Mouse (Mus musculus) adrenal gland, postnatal 14 days (tissue): ENCODE measurements at regions not wholly inside any gene's neighbourhood (a gene's known extent, or its start where the extent isn't known, plus 50 kb on each side); places are given as distances from the start of the nearest gene placed in this dataset.
"Not testable (repeated sequence)": the region's sequence is repeated elsewhere in the genome, so short reads cannot be mapped to it uniquely, and the experiment has no call there.

ENCODE experiments used
- DNase-seq: peaks from one replicate; pipeline ENCODE4 v3.0.0; 2021; ENCODE audit warnings: mixed read lengths

DNA sequence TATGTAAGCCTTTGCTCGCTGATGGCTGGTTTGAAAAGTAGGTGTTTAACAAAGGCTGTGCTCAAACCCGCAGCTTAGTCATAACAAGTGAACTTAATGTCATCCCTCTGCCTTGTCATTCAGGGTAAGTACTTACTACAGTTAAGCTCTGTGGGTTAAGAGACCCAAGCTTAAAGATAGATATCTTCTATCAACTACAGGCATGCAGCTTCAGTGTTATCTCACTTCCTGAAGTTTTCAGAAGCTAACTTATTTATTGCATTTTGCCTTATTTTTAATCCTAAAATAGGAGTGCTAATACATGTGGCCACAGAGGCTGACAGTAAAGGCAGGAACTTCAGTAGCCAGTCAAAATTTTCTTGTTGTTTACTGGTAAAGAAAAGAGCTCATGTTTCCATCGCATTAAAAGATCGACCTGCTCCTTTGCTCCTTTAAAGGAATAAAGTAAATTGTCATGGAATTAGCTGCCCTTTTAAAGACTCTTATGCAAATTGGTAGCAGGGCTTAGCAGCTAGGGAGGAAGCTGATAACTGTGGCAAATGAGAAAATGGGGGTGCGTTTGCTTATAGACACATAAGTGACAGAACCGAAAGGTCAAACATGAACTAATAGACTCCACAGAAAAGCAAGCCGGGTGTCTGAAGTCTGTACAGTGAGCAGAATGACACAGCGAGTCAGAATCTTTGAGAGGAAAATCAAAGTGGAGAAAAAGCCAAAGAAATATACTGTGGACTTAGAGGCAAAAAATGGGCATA, 55.9 kb upstream of the Inpp4b start:
- no peak for DNase-seq

DNA sequence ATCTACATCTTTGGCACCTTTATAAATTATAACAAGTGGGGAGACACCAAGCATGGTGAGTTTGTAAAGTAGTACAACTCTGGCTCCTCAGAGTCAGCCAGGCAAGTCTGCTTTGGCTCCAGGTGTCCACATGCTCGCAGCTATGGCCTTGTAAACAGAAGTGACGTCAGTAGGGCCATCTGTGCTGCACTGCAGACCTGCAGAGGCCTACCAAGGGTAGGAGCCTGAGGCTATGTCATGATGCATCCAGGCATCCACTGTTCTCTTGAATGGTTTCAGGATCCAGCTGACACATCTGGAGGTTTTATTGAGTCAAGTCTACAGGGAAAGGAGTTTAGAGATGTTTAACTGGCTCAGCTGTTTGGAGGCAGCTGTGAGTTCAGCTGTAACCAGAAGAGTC, 82.3 kb upstream of the Inpp4b start:
- DNase-seq = peak; percentile 27

DNA sequence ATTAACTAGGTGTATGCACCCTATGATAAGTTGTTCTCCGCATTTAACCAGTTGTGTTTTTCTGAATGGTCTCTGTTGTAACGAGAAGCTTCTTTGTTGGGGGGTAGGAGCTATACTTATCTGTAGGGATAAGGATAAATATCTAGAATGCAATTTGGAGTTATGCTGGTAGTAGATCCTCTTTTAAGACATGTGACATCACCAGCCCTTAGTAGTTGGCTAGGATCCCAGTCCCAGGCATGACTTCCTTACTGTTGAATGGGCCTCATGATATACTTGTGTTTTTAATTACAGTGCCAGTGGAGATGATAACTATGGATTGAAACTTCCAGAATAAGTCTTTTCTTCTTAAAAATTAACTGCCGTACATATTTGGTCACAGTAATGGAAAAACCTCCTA, 118.5 kb upstream of the Inpp4b start:
- DNase-seq = no peak

DNA sequence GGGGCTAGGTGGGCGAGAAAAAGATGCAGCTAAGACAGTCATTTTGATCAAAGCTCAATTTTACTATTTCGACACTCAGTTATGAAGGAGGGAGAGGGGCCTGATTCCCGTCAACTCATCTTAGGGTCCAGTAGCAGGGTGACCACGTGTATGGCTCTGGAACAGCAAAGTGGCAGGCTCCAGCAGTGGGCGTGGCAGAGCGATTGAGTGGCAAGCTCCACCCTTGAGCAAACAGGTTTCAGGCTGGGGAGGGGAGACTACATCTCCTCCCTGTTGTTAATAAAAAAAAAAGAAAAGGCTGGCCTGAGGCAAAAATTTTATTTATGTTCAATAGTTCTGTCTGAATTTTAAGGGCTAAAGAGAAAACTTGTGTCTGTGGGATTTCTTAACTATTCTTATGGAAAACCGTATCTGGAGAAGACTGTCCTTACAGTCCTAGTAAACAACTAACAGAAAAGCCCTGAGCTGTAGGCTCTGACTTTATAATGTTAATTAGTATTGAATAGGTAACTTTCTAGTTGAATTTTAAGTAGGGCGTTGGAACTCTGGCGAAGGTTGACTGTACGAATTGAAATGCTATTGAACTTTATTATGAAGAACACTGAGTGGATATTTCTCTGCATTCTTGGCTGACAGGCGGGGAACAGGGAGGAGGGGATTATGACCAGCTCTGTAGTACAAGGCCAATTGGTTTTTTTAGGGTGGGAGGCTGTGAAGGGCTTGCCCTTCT, 155.1 kb upstream of the Inpp4b start:
- DNase-seq = not testable (repeated sequence)

DNA sequence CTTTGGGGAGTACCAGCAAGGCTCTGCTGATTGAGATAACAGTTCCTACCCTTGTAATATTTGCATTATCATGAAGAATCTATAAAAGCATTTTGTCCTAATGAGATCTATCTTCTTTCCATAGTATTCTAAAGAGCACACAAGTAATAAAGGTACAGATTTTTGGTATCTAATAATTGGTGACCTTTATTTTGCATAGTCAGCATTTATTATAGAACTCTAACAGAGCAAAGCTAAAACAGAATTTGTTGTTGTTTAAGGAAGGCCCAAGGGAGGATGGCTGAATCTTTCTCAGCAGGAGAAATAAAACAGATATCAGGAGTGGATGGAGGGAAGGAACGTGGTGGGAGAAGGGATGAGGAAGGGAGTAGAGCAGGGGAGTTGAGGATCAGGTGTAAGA, 160.8 kb upstream of the Usp38 start:
- no peak for DNase-seq

DNA sequence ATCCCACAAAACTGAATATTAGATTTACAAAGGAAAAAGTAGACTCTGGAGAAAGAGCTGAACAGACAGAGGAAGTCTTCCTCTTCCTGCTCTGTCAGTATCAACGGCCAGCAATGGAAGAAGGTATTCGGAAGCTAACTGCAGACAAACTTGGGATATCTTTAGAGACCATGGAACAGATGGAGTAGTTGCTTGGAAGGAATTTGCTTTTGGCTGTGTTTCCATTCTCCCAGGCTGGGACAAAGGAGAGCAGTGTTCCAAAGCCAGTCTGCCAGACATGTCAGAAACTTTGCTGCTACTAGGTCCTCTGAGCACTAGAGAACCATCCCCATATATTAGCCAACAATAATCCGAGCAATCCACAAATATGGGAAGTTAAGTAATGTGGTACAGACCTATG, 132.5 kb upstream of the Usp38 start:
- no peak for DNase-seq

DNA sequence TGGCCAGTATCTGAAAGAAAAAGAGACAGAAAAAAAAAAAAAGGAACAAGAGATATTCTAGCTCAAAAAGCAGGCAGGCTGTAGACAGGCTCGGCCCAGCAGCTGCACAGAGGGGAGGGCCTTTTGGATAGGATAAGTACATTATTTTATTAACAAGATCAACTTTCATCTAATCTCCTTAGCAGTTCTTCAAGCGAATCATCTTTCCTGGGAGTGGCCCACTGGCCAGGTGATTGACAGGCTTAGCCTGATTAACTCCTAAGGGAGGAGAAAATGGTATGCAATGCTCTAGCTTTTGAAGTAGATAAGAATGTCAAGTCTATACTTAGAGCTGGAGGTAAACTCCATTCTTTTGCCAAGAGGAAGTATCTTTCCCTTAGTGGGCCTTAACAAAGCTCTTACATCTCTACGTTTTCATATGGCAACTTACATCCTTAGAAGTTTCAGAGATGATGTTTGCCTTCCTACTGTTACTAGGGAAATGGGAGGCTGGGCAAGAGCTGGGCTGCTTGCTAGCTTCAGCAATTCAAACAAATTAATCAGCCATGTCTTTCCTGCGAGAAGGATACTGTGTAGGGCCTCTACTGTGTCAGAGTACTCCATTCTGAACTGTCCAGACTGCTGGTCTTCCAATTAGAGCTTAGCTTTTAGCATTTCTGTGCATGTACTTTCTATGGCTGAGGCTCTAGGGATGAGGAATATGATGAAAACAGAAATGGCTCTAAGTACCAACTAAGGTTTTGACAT, 92.2 kb upstream of the Usp38 start:
- DNase-seq = no peak

DNA sequence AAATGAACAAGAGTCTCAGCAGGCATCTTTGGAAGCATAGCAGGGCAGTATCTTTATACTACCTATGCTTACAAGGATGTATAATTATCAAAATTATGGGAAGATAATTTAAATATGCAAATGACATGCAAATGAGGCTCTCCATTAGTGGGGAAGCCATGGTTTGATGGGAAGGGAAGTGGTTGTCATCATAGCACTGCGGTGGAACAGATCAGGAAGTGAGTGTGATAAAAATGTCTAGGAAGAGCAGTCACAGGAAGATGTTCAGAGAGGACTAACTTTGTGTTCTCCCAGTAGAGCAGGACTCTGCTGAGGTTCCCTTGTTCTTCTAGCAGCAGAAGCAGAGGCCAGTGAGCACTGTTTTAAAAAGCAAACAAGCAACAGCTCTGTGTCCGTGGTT, 84.2 kb upstream of the Usp38 start:
- DNase-seq = no peak

DNA sequence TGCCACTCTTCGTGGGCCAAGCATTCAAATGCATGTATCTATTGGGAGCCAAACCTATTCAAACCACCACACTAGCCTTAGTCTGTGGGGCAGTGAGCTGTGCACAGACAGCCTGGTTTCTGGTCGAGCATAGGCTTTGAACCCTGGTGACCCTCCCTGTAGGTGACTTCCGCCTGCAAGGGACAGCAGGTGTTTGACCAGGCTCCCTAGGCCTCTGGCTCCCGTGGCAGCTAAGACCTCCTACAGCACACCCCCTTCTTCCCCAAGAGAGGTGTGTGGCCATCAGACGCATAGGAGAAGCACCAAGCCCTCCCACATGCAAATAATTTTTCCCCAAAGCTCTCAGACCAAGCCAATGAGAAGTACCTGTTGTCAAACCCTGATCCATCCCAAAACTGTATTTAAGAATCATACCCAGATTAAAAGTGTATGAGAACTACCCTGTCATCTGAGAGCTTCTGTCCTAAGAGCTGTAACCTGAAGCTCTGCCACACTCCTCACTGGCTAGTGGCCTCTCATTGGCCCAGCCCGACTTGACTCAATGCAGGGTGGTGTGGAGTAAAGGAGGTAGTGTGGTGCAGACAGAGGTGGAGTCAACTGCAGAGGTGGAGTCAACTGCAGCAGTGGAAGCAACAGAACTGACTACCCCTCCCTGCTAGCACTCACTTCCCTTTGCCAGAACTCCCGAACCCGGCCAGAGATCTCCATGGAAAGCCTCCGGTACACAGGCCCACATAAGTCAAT, 82.5 kb upstream of the Usp38 start:
- no peak for DNase-seq

DNA sequence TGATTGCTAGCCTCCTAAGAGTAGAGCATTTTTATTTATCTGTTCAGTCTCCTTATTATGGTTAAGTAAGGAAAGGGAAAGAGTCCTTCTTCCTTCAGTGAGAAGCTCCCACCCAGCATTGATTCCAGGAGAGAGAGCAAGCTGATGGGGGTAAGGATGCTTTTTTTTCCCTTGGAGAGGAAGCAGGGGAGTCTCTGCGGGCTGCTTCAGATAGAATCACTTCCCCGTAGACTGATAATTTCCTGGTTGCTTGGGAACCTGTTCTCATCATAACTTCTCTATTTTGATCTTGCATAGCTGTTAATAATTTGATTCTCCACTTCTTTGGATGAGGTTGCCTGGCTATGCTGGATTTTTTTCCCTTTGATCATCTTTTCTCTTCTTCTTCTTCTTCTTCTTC, 80.5 kb upstream of the Usp38 start:
- no peak for DNase-seq

DNA sequence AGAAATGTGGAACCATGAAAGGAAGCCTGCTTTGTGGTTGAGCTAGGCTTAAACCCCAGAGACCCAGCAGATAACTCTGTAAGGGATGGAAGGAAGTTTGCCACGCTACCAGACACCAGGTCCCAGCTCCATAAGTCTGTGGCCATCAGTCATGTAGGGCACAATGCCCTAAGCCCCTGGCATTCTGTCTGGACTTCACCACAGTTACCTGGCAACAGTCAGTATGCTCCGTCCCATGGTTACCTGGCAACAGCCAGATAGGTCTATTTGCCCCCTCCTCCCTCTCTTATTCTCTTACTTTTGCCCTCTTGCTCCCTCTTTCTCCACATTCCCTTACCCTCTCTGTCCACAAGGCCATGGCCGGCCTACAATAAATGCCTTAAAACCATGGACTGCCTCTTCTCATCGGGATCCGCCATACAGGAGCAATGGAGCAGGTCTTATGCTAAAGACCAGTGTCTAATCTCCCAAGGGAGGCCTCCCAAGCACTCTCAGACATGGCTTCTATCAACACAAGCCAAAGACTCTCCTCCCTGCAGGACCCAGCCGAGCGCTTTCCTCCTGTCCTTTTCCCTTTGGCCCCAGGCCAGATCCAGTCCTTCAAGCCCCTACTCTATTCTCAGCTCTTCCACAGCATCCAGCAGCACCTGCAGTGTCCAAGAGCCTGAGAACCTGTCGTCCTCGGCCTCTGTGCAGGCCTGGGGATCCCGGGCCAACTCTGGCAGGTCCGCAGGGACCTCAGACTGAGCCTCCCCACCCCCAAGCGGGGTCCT, 66.3 kb upstream of the Usp38 start:
- DNase-seq = no peak

DNA sequence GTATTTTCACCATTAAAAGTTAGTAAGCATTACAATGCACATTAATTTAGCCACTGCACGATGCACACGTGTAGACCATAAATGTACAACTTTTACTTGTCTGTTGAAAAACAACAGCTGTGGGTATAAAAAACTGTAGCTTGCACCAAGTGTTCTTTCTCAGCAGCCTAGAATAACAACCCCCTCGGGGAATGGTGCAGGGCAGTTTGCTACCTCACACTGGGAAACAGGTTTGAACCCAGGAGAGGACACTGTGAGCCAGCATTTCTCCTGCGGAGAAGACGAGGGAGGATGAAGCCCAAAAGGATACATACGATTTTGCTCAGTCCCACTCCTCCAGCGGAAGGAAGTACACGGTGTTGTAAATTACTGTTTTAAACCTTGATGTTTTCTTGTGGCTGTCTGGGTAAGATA, 65.2 kb upstream of the Usp38 start:
- no peak for DNase-seq

DNA sequence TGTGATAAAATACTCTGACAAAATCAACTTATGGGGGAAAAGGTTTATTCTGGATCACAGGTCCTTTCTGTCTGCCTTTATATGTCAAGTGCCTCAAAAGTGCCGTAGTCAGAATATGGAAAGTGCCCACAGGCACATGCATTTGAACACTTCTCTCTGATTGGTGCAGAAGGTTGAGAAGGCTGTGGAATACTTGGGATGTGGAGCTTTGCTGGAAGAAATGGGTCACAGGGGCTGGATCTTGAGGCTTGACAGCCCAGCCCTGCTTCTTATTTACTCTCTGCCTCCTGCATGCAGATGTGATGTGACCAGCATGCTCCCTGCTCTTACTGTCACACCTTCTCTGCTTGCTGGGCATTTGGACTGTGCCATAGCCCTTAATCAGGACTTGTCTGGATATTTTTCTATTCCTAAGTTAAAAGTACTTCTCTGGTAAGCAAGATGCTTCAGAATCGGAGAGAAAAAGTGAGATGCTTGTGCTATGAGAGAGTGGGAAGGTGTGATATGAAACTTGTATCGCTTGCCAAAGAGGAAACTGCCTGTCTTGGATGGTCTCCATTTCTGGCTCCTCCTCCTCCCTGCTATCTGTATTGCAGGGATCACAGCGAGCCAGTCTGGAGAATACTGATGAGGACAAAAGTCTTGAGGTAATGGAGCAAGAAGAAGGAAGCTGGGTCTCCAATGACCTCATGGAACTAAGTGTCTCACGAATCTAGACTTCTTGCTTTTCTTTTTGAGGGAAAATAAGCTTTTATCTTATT, 54.5 kb upstream of the Usp38 start:
- no peak for DNase-seq

DNA sequence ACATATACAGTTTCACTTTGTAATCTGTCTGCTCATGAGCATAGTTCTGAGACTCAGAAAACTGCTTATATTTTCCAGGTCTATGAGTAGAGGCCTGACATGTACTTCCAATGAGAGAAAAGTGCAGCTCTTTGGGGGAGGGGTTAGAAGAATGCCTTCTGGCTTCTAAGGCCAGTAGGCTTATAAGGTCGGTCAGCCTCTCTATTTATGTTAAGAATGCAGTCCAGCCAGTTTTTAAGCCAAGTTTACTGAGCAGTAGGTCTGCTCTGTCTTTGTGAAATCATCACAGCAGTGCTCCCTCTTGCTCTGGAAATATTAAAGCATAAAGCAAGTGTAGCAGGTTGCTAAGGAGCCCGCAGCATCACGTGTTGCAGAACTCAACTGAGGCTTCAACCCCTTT, 53.8 kb upstream of the Usp38 start:
- no peak for DNase-seq

DNA sequence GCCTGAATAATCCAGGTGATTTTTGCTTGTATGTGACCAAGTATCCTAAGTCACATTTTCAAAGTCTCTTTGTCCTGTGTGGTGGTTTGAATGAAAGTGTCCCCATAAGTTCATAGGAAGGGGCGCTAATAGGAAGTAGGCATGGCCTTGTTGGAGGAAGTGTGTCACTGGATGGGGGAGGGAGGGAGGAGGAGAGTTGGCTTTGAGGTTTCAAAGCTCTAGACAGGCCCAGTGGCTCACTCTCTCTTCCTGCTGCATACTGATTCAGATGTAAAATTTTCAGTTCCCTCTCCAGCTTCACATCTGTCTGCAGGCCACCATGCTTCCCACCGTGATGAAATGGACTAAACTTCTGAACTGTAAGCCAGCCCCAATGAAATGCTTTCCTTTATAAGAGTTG, 52.0 kb upstream of the Usp38 start:
- DNase-seq = no peak
